10 mouse cellular contexts compared by ENCODE assay signal in the genomic region with DNA sequence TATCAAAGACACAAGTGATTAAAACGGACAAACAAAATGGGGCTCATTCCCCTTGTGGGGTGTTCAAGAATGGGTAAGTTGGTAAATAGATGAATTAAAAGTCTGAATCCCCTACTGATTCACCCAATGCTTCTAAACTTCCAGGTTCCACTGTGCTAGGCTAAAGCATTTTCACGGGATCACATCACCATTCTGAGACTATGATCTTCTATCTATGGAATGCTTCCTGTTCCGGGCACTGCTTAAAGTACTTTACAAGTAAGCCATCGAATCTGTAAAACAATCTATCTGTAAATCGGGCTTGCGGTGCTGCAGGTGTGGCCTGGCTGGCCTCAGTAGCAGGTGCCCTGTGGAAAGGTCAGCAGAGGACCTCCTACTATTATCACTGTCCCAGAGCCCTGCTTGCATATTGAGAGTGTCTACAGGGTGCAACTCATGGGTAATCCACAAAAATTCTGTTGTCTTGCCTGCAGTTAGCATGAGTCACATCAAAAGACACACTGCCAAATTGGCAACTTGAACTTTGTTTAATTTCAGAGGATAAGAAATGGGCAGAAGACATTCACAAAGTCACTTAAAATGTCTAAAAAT.
"Had no signal": no experiment of that assay in that cellular context is flagged by ENCODE, and none has a peak within 500 bp of the region (broad histone marks: within the 10 kb centered on the region; RNA-seq: fewer than 3 reads in every experiment).

No protein-coding gene starts in this region.

- ATAC-seq: liver, embryonic 12.5 days; midbrain, embryonic 16.5 days had no signal

- H3K36me3 ChIP-seq: limb, embryonic 15.5 days; liver, embryonic 12.5 days; lung, embryonic 15.5 days; midbrain, embryonic 12.5 days had no signal

- H3K4me2 ChIP-seq: limb, embryonic 15.5 days; liver, embryonic 12.5 days; lung, embryonic 15.5 days; midbrain, embryonic 12.5 days had no signal

- H3K4me3 ChIP-seq: left cerebral cortex, adult 2 months; limb, embryonic 15.5 days; liver, embryonic 12.5 days; lung, embryonic 15.5 days; midbrain, embryonic 12.5 days had no signal

- H3K27ac ChIP-seq: left cerebral cortex, adult 2 months; limb, embryonic 15.5 days; liver, embryonic 12.5 days; lung, embryonic 15.5 days; midbrain, embryonic 12.5 days had no signal

- H3K9ac ChIP-seq: limb, embryonic 15.5 days; liver, embryonic 12.5 days; lung, embryonic 15.5 days; midbrain, embryonic 12.5 days had no signal

- DNase-seq: kidney, postnatal 25 days; right cerebral cortex, adult 18-20 months; right cerebral cortex, postnatal 25 days; thymus, postnatal 4 days had no signal

- H3K9me3 ChIP-seq: limb, embryonic 15.5 days; liver, embryonic 12.5 days; lung, embryonic 15.5 days; midbrain, embryonic 12.5 days had no signal
